Mouse (Mus musculus) cerebellum, adult (tissue): ENCODE data around the gene Mitd1.

Source experiments
- ATAC-seq: cut with Nextera tagmentation; 2 replicates; pipeline ENCODE4 v1.9.2; 2017; ENCODE audit warnings: mild to moderate bottlenecking, moderate library complexity, mixed read lengths; ENCODE audit not compliant: insufficient number of reproducible peaks, low FRiP score, low TSS enrichment

The Mitd1 gene

GRCm38 (mm10) chr1:37868640-37869039, 21.6 kb downstream of the Mitd1 start:
- ATAC-seq, result no peak

GRCm38 (mm10) chr1:37867684-37868322, 22.4 kb downstream of the Mitd1 start:
- no peak for ATAC-seq

- no peak for ATAC-seq
Measured at GRCm38 (mm10) chr1:37867056-37867455, 23.2 kb downstream of the Mitd1 start.

GRCm38 (mm10) chr1:37866286-37866685, 23.9 kb downstream of the Mitd1 start, which contains the start of gene Tsga10:
Gene Tsga10 (minus strand): TSS chr1:37866429.
- no peak for ATAC-seq

- ATAC-seq, result no peak
Measured at GRCm38 (mm10) chr1:37865401-37866215, 24.6 kb downstream of the Mitd1 start.

- ATAC-seq, result peak; percentile 95
Measured at GRCm38 (mm10) chr1:37864511-37865400, 25.5 kb downstream of the Mitd1 start.

GRCm38 (mm10) chr1:37850696-37851095, 39.5 kb downstream of the Mitd1 start:
- ATAC-seq, result no peak

GRCm38 (mm10) chr1:37846878-37847277, 43.3 kb downstream of the Mitd1 start:
- ATAC-seq, result no peak

GRCm38 (mm10) chr1:37831681-37832080, 58.5 kb downstream of the Mitd1 start:
- ATAC-seq, result peak; percentile 88
